Mouse (Mus musculus) thymus, postnatal 36 days (tissue): Measurements from ENCODE around the gene Dpf2.
A peak's percentile ranks its signal among the peaks of the same experiment; 100 is the strongest.

Source experiments
- DNase-seq, 2 experiments: peaks; one replicate each; pipeline ENCODE4 v3.0.0; 2022; ENCODE audit warnings: mixed read lengths in 2 of 2

Dpf2 gene

GRCm38 (mm10) chr19:5935691-5936090, 22.9 kb upstream of the Dpf2 start:
- DNase-seq, result no peak

- DNase-seq, result no peak
Observed at GRCm38 (mm10) chr19:5935266-5935665, 22.5 kb upstream of the Dpf2 start.

GRCm38 (mm10) chr19:5929634-5930596, 17.1 kb upstream of the Dpf2 start:
- no peak for DNase-seq

- no peak for DNase-seq
Observed at GRCm38 (mm10) chr19:5928546-5928945, 15.7 kb upstream of the Dpf2 start.

- DNase-seq, result no peak
Observed at GRCm38 (mm10) chr19:5928104-5928503, 15.3 kb upstream of the Dpf2 start.

DNA sequence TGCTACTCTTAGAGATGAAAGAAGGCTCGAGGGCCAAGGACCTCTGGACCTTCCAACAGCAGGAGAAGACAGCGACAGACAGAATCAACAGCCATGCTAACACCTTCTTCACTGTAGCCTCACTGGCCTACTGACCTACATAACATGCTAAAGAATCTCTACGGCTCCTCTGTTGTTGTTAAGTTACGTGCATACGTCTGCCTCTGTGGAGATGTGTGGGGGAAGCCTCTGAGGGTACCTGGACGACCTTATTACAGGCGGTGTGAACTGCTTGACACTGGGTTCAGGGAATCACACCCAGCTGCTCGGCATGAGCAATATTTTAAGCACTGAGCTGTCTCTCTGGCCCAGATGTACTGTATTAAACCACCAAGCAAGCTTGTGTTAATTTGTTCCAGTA, 14.7 kb upstream of the Dpf2 start:
- DNase-seq, result no peak

GRCm38 (mm10) chr19:5927026-5927425, 14.2 kb upstream of the Dpf2 start:
- DNase-seq, result no peak

DNA sequence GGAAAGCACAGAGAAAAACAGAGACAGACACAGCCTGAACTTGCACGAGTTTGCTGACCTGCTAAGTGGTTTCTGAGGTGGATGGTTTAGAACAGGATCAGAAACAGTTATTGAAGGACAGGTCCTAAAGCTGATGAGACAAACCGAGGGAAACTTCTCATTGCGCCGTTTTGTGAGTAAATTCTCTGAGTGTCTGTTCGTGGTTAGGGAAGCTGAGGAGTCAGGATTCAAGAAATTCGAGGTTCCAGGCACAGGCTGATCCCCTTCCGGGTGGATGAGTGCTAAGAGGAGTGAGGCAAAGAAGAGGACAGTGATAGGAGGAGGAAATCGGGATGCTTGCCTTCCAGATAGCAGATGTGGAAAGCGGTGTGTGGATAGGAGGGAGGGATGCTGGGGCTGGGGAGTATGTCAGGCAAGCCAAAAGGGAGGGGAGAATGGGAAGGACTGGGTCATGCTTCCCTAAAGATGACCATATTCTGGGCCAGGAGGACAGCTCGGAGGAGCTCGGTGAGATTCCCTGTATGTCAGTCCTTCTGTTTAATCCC, 12.6 kb upstream of the Dpf2 start:
- no peak for DNase-seq

GRCm38 (mm10) chr19:5924713-5925093, 11.9 kb upstream of the Dpf2 start, which contains the start of gene Cdc42ep2:
Gene Cdc42ep2, minus strand, starts transcription at chr19:5924816.
- peak; percentile 94 to 95 for DNase-seq

DNA sequence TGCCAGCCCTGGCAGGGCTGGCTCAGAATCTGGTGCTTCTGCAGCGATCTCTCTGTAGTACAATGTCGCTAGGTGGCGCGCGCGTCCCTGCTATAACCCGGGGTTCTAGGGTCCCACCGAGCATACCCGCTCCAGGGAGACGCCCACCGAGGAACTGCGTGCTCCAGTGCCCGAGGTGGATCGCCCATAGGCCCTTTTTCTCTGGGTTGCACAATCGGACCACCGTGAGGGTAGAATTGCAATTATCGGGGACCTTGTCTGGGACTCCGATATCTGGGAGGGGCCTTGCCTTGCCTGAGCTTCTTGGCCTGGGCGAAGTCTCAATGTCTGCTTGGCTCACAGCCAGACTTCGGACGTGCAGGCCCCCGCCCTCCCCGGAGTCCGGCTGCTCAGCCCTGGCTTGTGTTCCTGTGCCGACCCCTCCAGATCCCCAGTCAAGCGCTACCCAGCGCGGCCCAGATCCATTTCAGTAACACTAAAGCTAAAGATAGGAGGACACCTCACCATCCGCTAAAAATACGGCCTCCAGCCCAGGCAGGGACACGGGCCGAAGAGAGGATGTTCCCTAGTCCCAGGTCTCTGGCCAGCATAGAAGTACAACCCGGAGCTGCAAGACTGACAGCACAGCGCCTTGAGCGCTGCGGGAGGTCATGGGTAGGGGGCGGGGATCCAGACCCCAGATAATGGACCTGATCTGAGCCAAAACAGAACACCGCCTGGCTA, 11.3 kb upstream of the Dpf2 start:
- peak; percentile 87 to 91 for DNase-seq

GRCm38 (mm10) chr19:5922963-5923362, 10.2 kb upstream of the Dpf2 start:
- no peak for DNase-seq

DNA sequence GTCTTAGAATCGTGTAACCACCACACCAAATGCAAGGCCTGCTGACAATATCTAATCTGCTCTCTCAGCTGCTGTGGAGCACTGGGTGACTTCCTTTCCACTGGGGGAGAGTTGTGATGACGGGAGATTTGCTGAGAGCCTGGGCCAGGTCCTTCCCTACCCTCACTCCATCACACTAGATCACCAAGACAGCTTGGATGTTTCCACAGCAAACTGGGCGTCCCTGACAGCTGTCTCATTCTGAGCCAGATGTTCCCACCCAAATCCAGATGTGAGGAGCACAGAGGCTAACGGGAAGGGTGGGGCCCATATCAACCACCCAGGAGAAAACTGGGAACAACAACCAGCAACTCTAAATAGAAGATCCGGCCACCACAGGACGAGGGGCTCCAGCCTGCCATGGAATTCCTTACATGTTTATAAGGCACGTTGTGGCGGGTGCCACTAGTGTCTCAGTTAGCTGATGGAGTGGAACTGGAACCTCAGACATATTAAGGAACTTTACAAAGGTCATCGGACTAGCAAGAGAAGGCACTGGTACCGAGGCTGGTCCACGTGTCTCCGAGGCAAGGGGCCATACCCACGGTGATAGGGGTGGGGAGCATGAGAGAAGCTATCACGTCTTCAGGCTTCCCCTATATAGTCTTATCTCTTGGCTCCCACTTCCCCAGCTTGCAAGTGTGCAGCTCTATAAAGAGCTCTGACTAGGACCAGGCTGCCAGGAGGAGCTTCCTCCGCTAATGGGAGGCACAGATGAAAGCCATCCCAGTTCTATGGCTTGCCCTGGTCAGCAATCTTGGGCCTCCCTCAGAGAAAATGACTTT, 9.5 kb upstream of the Dpf2 start:
- no peak for DNase-seq

DNA sequence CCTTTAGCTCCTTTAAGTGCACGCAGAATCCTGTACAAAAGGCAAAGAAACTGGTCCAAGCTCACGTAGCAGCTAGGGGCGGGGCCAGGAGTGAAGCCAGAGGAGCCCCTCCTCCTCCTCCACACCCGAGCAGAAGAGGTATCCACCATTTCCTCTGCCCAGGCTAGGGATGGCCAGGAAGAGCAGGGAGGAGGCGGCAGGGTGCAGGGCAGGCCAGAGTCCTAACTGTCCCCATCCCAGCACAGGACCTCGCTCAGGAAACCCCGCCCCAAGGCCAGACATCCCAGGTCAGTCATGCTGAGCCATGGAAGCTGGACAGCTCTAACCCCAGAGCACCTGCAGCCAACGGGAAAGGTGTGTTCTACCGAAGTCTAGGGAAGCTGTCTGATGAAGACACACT, 8.9 kb upstream of the Dpf2 start:
- DNase-seq, result no peak

- DNase-seq, result peak; percentile 99
Observed at GRCm38 (mm10) chr19:5912103-5913006, 455 bp downstream of the Dpf2 start.

DNA sequence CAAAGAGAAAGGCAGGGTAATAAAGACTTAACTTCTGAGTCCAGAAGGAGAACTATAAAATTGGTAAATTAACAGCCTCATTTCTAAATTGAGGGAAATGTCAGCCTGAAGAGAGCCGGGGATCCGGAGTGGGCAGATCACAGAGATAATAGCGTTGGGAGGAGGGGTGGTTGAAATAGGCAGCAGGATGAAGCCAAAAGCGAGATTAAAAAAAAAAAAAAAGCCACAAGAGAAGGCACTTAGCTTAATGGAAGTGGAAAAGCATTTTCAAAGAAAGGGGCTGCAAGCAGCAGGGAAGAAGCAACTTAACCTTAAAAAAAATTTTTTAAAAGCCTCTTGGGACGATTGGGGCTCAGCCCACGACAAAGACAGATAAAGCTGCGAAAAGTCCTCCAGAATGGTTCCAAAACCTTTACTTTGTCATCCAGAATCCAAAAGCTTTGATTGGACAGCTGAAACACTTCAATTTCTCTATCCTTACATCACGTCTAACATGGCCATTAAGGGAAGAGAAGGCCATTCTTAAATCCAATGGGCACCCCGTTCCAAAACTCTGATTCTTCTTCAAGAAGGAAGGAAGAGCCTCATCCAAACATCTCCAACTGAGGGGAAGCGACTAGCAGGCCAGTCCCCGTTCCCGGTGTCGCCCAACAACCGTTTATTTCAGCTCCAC, 1.2 kb downstream of the Dpf2 start:
- DNase-seq, result no peak

- DNase-seq, result no peak
Observed at GRCm38 (mm10) chr19:5910221-5910620, 2.6 kb downstream of the Dpf2 start.

DNA sequence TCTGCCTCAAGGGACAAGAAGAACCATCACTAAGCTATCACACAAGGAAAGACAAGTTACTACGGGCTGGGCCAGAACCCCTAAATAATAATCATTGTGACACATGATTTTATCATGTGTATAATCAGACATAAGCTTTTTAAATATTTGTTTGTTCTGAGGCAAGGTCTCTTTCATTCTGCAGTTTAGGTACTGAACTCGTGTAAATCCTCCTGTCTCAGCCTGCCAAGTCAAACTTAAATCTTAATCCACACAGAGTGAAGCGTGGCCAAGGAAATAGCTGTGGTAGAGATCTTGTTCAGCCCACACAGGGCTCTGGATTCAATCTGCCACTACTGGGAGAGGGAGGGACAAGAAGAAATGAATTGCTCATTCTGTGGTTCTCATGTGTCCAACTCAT, 5.5 kb downstream of the Dpf2 start:
- DNase-seq, result no peak

- peak; percentile 96 to 97 for DNase-seq
Observed at GRCm38 (mm10) chr19:5894002-5894678, 18.7 kb downstream of the Dpf2 start, which contains the start of gene Tigd3. Gene Tigd3, minus strand, starts transcription at chr19:5894149.

DNA sequence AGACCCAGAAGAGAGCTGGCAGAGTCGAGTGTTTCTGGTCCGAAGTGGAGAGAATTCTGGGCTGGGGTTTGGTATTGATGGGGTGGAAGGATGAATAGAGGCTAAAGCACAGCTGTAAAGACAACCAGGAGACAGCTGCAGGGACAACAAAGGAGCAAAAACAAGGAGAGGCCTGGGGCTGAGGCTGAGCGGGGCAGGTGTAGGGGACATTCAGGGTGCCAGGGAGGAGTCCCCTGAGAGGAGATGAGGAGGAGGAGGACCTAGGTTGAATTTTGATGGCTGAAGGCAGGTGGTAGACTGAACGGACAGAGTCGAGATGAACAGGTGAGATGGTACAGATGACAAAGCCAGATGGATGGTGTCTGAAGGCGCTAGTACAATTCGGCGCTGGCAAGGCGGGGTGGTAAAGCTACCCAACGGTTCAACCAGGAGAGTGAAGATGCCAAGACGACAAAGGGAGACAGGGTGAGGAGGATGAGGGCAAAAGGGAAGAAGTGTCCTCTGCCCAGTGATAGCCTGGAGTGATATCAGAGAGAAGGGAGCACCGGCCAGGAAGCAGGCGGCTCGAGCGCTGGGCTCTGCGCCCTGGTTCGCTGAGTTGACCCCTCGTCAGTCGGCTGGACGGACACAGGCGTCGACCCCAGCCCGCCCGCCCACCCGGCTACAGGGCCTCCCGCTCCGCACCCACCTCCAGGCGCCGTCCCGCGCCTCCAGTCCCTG, 19.4 kb downstream of the Dpf2 start:
- peak in 1 of 2 experiments; percentile 36 for DNase-seq

DNA sequence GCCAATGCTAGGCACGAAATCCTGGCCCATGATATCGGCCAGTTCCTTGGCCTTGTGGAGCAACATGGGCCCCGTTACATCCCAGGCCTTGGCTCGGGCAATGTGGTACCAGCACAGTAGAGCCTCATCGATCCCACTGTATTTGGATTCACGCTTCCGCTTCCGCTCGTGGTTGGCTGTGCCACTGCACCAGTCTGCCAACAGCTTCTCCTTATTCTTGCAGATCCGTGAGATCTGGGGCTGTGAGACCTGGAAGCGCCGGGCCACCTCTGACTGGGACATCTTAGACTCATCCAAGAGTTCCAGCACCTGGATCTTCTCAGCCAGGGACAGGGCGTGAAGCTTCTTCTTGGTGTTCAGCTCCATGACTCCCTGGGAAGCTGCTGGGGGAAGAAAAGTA, 20.1 kb downstream of the Dpf2 start:
- DNase-seq, result no peak
